Mouse (Mus musculus) intestine, embryonic 14.5 days (tissue): ENCODE results near the gene Atf3. TPM values are rescaled to one million over a fixed set of nuclear protein-coding genes. Genes with fewer than 3 reads are reported as not detected.
A peak's percentile ranks its signal among the peaks of the same experiment; 100 is the strongest.

Experiments used
- ATAC-seq: fragments of 200-750 bp; cut with Nextera tagmentation; replicated peaks from 2 replicates; pipeline ENCODE4 v1.8.0; 2017; ENCODE audit warnings: low read depth, moderate number of reproducible peaks, moderate TSS enrichment, moderate library complexity; ENCODE audit not compliant: low FRiP score, low TSS enrichment
- DNase-seq: peaks from one replicate; pipeline ENCODE4 v3.0.0-alpha.2; 2018; ENCODE audit warnings: low spot score
- H3K27ac ChIP-seq: fragments of 300-500 bp; sonication (generic); 2 replicates; pipeline ENCODE4 v1.5.1; 2014; ENCODE audit warnings: low read depth, mild to moderate bottlenecking, control low read depth
- H3K27me3 ChIP-seq: fragments of 300-500 bp; sonication (generic); replicated peaks from 2 replicates; pipeline ENCODE4 v1.6.1; 2014; ENCODE audit warnings: low read length, control low read depth; ENCODE audit not compliant: control insufficient read depth, insufficient read depth
- H3K36me3 ChIP-seq: fragments of 300-500 bp; sonication (generic); 2 replicates; pipeline ENCODE4 v1.6.1; 2014; ENCODE audit warnings: low read length, control low read depth; ENCODE audit not compliant: control insufficient read depth, insufficient read depth
- H3K4me1 ChIP-seq: fragments of 300-500 bp; sonication (generic); replicated peaks from 2 replicates; pipeline ENCODE4 v1.6.1; 2014; ENCODE audit warnings: low read length, control low read depth, mixed read lengths; ENCODE audit not compliant: control insufficient read depth, insufficient read depth
- H3K4me2 ChIP-seq: fragments of 300-500 bp; sonication (generic); 2 replicates; pipeline ENCODE4 v1.6.1; 2014; ENCODE audit warnings: low read length
- H3K4me3 ChIP-seq: fragments of 300-500 bp; sonication (generic); 2 replicates; pipeline ENCODE4 v1.5.1; 2014; ENCODE audit warnings: low read depth, low read length, control low read depth, mixed read lengths
- H3K9ac ChIP-seq: fragments of 300-500 bp; sonication (generic); 2 replicates; pipeline ENCODE4 v1.6.1; 2014; ENCODE audit warnings: mild to moderate bottlenecking, low read length
- H3K9me3 ChIP-seq: fragments of 300-500 bp; sonication (generic); 2 replicates; pipeline ENCODE4 v1.6.1; 2016; ENCODE audit warnings: low read length, control low read depth; ENCODE audit not compliant: control insufficient read depth
- WGBS: fragments of 180-500 bp; shearing (Covaris S2); extraction: QIAGEN DNeasy Blood & Tissue Kit; methylation state at CpG from one replicate; pipeline ENCODE4 v1.1.7; 2014; 5-methylcytosine and 5-hydroxymethylcytosine counted together
- polyA plus RNA-seq: library from polyadenylated mRNA; unstranded; fragments of >200 nt; fragmentation: Nextera tagmentation; extraction: Ambion mirVana; gene quantifications from 2 replicates; pipeline ENCODE4 v1.2.1, GENCODE M21; 2014

The Atf3 gene
- polyA plus RNA-seq, 1 experiment from 2014 or later = 4.4 TPM

- no peak overlapping the region for H3K4me2 ChIP-seq
- ATAC-seq = no peak
- WGBS = 93% methylated on average over 4 of the region's 4 CpGs
These were observed 79.4 kb downstream of the Atf3 start for GRCm38 (mm10) chr1:191138436-191138835.

GRCm38 (mm10) chr1:191135406-191135805 is 82.4 kb downstream of the Atf3 start:
- peak; percentile 71 for ATAC-seq
- H3K4me2 ChIP-seq = no peak overlapping the region
- H3K4me1 ChIP-seq = peaks cover 3% of the 10 kb centered on the region; the same call in 1 of the 2 replicates
- DNase-seq = no peak
- H3K27ac ChIP-seq = no peak overlapping the region; the same call in 1 of the 2 replicates
- H3K9ac ChIP-seq = no peak overlapping the region
- no peaks in the 10 kb centered on the region for H3K27me3 ChIP-seq
- H3K4me3 ChIP-seq = no peak overlapping the region
- 36% methylated on average over 4 of the region's 4 CpGs for WGBS
- H3K36me3 ChIP-seq = no peaks in the 10 kb centered on the region
- H3K9me3 ChIP-seq = no peaks in the 10 kb centered on the region

More at GRCm38 (mm10) chr1:191138436-191138835, 79.4 kb downstream of the Atf3 start:
- no peaks in the 10 kb centered on the region for H3K36me3 ChIP-seq
- H3K27ac ChIP-seq = no peak overlapping the region
- no peak for DNase-seq
- no peaks in the 10 kb centered on the region for H3K4me1 ChIP-seq
- no peak overlapping the region for H3K4me3 ChIP-seq
- H3K27me3 ChIP-seq = no peaks in the 10 kb centered on the region
- H3K9ac ChIP-seq = no peak overlapping the region
- H3K9me3 ChIP-seq = no peaks in the 10 kb centered on the region

DNA sequence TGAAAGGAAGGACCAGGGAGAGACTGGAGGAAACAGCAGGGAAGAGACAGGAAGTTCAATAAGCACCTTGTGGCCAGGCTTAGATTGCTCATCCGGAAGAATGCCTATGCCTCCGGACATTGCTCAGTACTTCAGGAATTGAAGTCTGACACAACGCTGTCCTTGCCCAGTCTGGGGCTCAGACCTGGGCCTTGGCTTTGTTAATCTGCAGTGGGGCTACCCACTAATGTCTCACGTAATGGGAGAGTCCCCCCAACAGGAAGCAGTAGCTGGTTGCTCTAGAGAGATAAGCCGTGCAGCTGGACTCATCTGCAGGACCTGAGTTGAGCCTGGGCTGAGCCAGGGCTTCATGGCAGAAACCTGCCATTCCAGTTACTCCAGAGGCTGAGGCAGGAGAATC is 84.9 kb downstream of the Atf3 start:
- 65% methylated on average over 5 of the region's 5 CpGs for WGBS
- H3K27me3 ChIP-seq = no peaks in the 10 kb centered on the region
- no peak overlapping the region for H3K9ac ChIP-seq
- H3K36me3 ChIP-seq = no peaks in the 10 kb centered on the region
- ATAC-seq (no peak), DNase-seq (no peak)
- no peak overlapping the region for H3K27ac ChIP-seq
- H3K4me1 ChIP-seq = peaks cover 3% of the 10 kb centered on the region; the same call in 1 of the 2 replicates
- peaks cover 8% of the 10 kb centered on the region; the same call in 1 of the 2 replicates for H3K9me3 ChIP-seq
- H3K4me3 ChIP-seq = no peak overlapping the region
- no peak overlapping the region for H3K4me2 ChIP-seq

GRCm38 (mm10) chr1:191132240-191132639 is 85.6 kb downstream of the Atf3 start:
- H3K9me3 ChIP-seq = peaks cover 8% of the 10 kb centered on the region; the same call in 1 of the 2 replicates
- ATAC-seq (no peak), DNase-seq (peak; percentile 65)
- H3K4me3 ChIP-seq = no peak overlapping the region
- H3K27me3 ChIP-seq = no peaks in the 10 kb centered on the region
- H3K4me2 ChIP-seq = no peak overlapping the region
- peaks cover 3% of the 10 kb centered on the region; the same call in 1 of the 2 replicates for H3K4me1 ChIP-seq
- no peak overlapping the region for H3K27ac ChIP-seq
- WGBS = 52% methylated on average over 5 of the region's 5 CpGs
- H3K9ac ChIP-seq = no peak overlapping the region
- no peaks in the 10 kb centered on the region for H3K36me3 ChIP-seq

DNA sequence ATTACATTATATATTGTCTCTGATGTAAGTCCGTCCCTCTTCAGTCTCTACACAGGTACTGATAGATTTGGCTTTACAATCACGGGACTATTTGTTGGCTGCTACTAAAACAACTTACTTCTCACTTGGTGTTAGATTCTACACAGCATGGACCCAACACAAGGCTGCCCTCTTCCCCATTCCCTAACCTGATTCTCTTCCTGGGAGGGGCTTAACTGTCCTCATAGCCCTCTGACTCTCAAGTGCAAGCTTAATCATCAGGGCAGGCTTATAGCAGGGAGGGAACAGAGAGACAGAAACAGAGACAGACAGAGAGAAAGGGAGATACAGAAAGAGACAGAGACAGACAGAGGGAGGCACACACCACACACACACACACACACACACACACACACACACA is 86.1 kb downstream of the Atf3 start:
- H3K9me3 ChIP-seq = peaks cover 8% of the 10 kb centered on the region; the same call in 1 of the 2 replicates
- no peak for DNase-seq
- peaks cover 3% of the 10 kb centered on the region; the same call in 1 of the 2 replicates for H3K4me1 ChIP-seq
- H3K9ac ChIP-seq = no peak overlapping the region
- H3K36me3 ChIP-seq = no peaks in the 10 kb centered on the region
- no peak for ATAC-seq
- no peak overlapping the region for H3K4me3 ChIP-seq
- 81% methylated on average over 2 of the region's 2 CpGs for WGBS
- no peak overlapping the region for H3K27ac ChIP-seq
- H3K4me2 ChIP-seq = no peak overlapping the region
- H3K27me3 ChIP-seq = no peaks in the 10 kb centered on the region

- WGBS = 12% methylated on average over 38 of the region's 38 CpGs
- Histone ChIP-seq H3K9ac (no peak overlapping the region), H3K27me3 (no peaks in the 10 kb centered on the region), H3K27ac (no peak overlapping the region), H3K36me3 (no peaks in the 10 kb centered on the region), H3K4me3 (peak overlapping the region; percentile 21), H3K4me2 (peak overlapping the region; percentile 54), H3K9me3 (peaks cover 8% of the 10 kb centered on the region; the same call in 1 of the 2 replicates), H3K4me1 (no peaks in the 10 kb centered on the region)
- DNase-seq (peak; percentile 86), ATAC-seq (peak; percentile 90)
These were observed 91.8 kb downstream of the Atf3 start for GRCm38 (mm10) chr1:191125811-191126638.

DNA sequence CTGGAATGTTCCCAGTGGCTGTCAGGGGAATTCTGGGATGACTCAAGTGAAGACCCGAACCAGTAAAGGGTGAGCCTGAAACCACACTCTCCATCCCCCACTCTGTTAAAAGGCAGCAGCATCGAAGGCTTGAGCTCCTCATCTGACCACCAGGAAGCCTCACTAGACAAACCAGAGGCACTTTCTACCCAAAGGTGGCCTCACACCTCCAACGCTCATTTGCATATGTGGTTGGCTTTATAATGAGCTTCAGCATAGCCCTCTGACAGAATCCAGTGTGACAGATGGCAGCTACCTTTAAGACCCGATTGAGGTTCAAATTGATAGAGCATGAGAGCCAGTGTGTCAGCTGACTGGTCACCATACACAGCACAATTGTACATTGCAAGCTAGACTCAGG is 93.6 kb downstream of the Atf3 start:
- DNase-seq (no peak), ATAC-seq (no peak)
- H3K27ac ChIP-seq = no peak overlapping the region
- no peaks in the 10 kb centered on the region for H3K27me3 ChIP-seq
- no peak overlapping the region for H3K9ac ChIP-seq
- H3K4me3 ChIP-seq = no peak overlapping the region
- H3K4me2 ChIP-seq = no peak overlapping the region
- no peaks in the 10 kb centered on the region; the same call in 1 of the 2 replicates for H3K9me3 ChIP-seq
- no peaks in the 10 kb centered on the region for H3K36me3 ChIP-seq
- H3K4me1 ChIP-seq = no peaks in the 10 kb centered on the region
- whole genome bisulfite sequencing = 73% methylated on average over 4 of the region's 4 CpGs

DNA sequence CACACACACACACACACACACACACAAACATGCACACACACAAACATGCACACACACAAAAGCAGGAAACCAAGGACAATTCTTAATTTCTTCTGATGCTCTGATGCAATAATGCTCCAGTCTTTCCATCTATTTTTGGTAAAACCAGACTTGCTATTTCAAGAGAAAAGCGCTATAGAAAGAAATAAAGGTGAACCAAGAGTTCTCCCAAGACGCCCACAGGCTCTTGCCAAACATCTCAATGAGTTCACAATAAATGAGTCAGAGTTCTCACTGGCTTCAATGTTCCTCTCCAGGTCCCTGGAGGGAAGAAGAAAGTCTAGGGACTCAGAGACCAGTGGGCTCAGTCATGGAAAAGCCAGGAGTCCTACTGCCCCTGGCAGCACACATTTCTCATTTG is 94.1 kb downstream of the Atf3 start:
- Histone ChIP-seq H3K27me3 (no peaks in the 10 kb centered on the region), H3K27ac (no peak overlapping the region), H3K4me2 (no peak overlapping the region), H3K9ac (no peak overlapping the region), H3K9me3 (no peaks in the 10 kb centered on the region), H3K4me3 (no peak overlapping the region), H3K4me1 (no peaks in the 10 kb centered on the region), H3K36me3 (no peaks in the 10 kb centered on the region)
- 86% methylated on average over 2 of the region's 2 CpGs for WGBS
- ATAC-seq (no peak), DNase-seq (no peak)

DNA sequence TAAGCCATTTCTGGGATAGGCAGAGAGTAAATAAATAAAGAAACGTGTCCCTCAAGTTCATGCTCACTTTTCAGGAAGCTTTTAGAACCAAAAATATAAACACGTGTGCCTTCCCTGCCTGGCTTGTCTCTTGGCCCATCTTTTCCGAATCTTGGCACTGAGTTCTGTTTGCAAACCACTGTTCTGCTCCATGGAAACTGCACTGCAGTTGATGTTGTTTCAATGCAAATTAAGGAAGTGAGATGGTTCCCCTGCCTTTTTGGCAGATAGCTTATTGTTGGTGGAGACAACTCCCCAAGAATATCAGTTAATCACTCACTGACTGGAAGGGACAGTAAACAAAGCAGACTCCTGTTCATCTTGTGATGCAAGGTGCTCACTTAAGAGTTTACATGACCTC is 95.1 kb downstream of the Atf3 start:
- H3K27me3 ChIP-seq = no peaks in the 10 kb centered on the region
- H3K4me2 ChIP-seq = no peak overlapping the region
- no peak overlapping the region for H3K9ac ChIP-seq
- no peaks in the 10 kb centered on the region for H3K4me1 ChIP-seq
- 64% methylated on average over 3 of the region's 3 CpGs for WGBS
- no peaks in the 10 kb centered on the region for H3K36me3 ChIP-seq
- no peaks in the 10 kb centered on the region for H3K9me3 ChIP-seq
- H3K4me3 ChIP-seq = no peak overlapping the region
- ATAC-seq (no peak), DNase-seq (no peak)
- H3K27ac ChIP-seq = no peak overlapping the region
